ENCODE assay signal across 10 mouse cellular contexts in genomic region chr2:55306387-55306786, GRCm38 (mm10).
DNase-seq lines count a peak whose midpoint lies in the region; ATAC-seq and TF ChIP-seq lines count a peak whose summit lies in the region.
"Had no signal": no experiment of that assay in that cellular context is flagged by ENCODE, and none has a peak within 500 bp of the region (broad histone marks: within the 10 kb centered on the region; RNA-seq: fewer than 3 reads in every experiment).

No protein-coding gene starts in this region.

- ATAC-seq in heart, postnatal 0 days (ENCODE audit: insufficient read depth, low read depth) = no peak
- ATAC-seq in midbrain, postnatal 0 days (ENCODE audit: low FRiP score) = no peak
- ATAC-seq in midbrain, embryonic 16.5 days = no peak

- no peak overlapping the region for H3K27ac ChIP-seq in heart, postnatal 0 days (ENCODE audit: low read depth)
- no peak overlapping the region for H3K27ac ChIP-seq in heart, embryonic 10.5 days
- no peak overlapping the region for H3K27ac ChIP-seq in midbrain, postnatal 0 days (ENCODE audit: low read depth, low read length)
- no peak overlapping the region for H3K27ac ChIP-seq in midbrain, embryonic 16.5 days (ENCODE audit: low read length)
- H3K27ac ChIP-seq in thymus, adult 2 months (ENCODE audit: control insufficient read depth, insufficient read depth, low read length) = no peak overlapping the region
- H3K27ac ChIP-seq: hindbrain, embryonic 15.5 days had no signal

- no peak overlapping the region for H3K9ac ChIP-seq in heart, postnatal 0 days (replicated peaks; ENCODE audit: low read depth, low read length)
- H3K9ac ChIP-seq in midbrain, postnatal 0 days (replicated peaks; ENCODE audit: low read length, poor library complexity, severe bottlenecking) = no peak overlapping the region
- H3K9ac ChIP-seq in midbrain, embryonic 16.5 days (ENCODE audit: low read depth, low read length) = no peak overlapping the region
- H3K9ac ChIP-seq: hindbrain, embryonic 15.5 days had no signal

- TF ChIP-seq CTCF in heart, postnatal 0 days (IDR thresholded peaks at IDR 0.05; ENCODE audit: low read depth) = peak; percentile 59
- peak; percentile 69 for TF ChIP-seq CTCF in midbrain, postnatal 0 days (IDR thresholded peaks at IDR 0.05)
- no peak for TF ChIP-seq CTCF in thymus, adult 2 months (IDR thresholded peaks at IDR 0.05; ENCODE audit: borderline replicate concordance, control insufficient read depth, extremely low read depth, insufficient read depth, low read length, poor library complexity)

- H3K4me2 ChIP-seq in heart, postnatal 0 days (ENCODE audit: low read depth, low read length) = no peak overlapping the region
- H3K4me2 ChIP-seq in midbrain, postnatal 0 days (ENCODE audit: low read depth, low read length, poor library complexity, severe bottlenecking) = no peak overlapping the region
- H3K4me2 ChIP-seq in midbrain, embryonic 16.5 days (ENCODE audit: low read length) = no peak overlapping the region
- H3K4me2 ChIP-seq: hindbrain, embryonic 15.5 days had no signal

- H3K9me3 ChIP-seq in heart, postnatal 0 days (replicated peaks; ENCODE audit: control insufficient read depth, low read length) = no peaks in the 10 kb centered on the region
- H3K9me3 ChIP-seq in heart, embryonic 10.5 days = no peaks in the 10 kb centered on the region
- H3K9me3 ChIP-seq in midbrain, postnatal 0 days (ENCODE audit: low read length) = no peaks in the 10 kb centered on the region
- no peaks in the 10 kb centered on the region for H3K9me3 ChIP-seq in midbrain, embryonic 16.5 days (replicated peaks; ENCODE audit: control insufficient read depth, low read length, poor library complexity, severe bottlenecking)
- H3K9me3 ChIP-seq: hindbrain, embryonic 15.5 days; megakaryocyte, embryonic 14.5 days had no signal

- no peaks in the 10 kb centered on the region for H3K4me1 ChIP-seq in heart, postnatal 0 days (ENCODE audit: control insufficient read depth, insufficient read depth)
- H3K4me1 ChIP-seq in heart, embryonic 10.5 days = no peaks in the 10 kb centered on the region
- no peaks in the 10 kb centered on the region for H3K4me1 ChIP-seq in midbrain, postnatal 0 days (ENCODE audit: insufficient read depth, low read length)
- H3K4me1 ChIP-seq in midbrain, embryonic 16.5 days (ENCODE audit: control insufficient read depth, insufficient read depth, low read length) = no peaks in the 10 kb centered on the region
- no peaks in the 10 kb centered on the region for H3K4me1 ChIP-seq in thymus, adult 2 months (replicated peaks; ENCODE audit: control insufficient read depth, insufficient read depth, low read length)
- H3K4me1 ChIP-seq: hindbrain, embryonic 15.5 days; megakaryocyte, embryonic 14.5 days had no signal

- no peak overlapping the region for H3K4me3 ChIP-seq in heart, postnatal 0 days (ENCODE audit: low read depth, low read length)
- no peak overlapping the region for H3K4me3 ChIP-seq in heart, embryonic 10.5 days
- H3K4me3 ChIP-seq in midbrain, postnatal 0 days (ENCODE audit: low read depth, low read length) = no peak overlapping the region
- H3K4me3 ChIP-seq in midbrain, embryonic 16.5 days (ENCODE audit: low read depth, low read length) = no peak overlapping the region
- H3K4me3 ChIP-seq in thymus, adult 2 months (ENCODE audit: control insufficient read depth, insufficient read depth, low read length) = no peak overlapping the region
- H3K4me3 ChIP-seq: hindbrain, embryonic 15.5 days; megakaryocyte, embryonic 14.5 days had no signal

- H3K27me3 ChIP-seq in heart, postnatal 0 days (ENCODE audit: control insufficient read depth, insufficient read depth, low read length) = no peaks in the 10 kb centered on the region
- H3K27me3 ChIP-seq in heart, embryonic 10.5 days (ENCODE audit: insufficient read depth, poor library complexity, severe bottlenecking) = no peaks in the 10 kb centered on the region
- H3K27me3 ChIP-seq in midbrain, postnatal 0 days (ENCODE audit: insufficient read depth, low read length) = no peaks in the 10 kb centered on the region
- no peaks in the 10 kb centered on the region for H3K27me3 ChIP-seq in midbrain, embryonic 16.5 days (ENCODE audit: control insufficient read depth, insufficient read depth, low read depth, low read length)
- H3K27me3 ChIP-seq in thymus, adult 2 months (ENCODE audit: control insufficient read depth, insufficient read depth, low read length) = no peaks in the 10 kb centered on the region
- H3K27me3 ChIP-seq: hindbrain, embryonic 15.5 days; megakaryocyte, embryonic 14.5 days had no signal

- TF ChIP-seq EP300 in heart, postnatal 0 days (IDR thresholded peaks at IDR 0.05; ENCODE audit: low read depth) = no peak

- peak; percentile 23 for DNase-seq in heart, postnatal 0 days (ENCODE audit: low spot score)
- DNase-seq in heart, embryonic 10.5 days (ENCODE audit: low spot score) = no peak
- DNase-seq in midbrain, postnatal 0 days (ENCODE audit: low spot score) = peak; percentile 26
- peak; percentile 10 for DNase-seq in cerebellum, adult 9-11 months
- peak; percentile 47 for DNase-seq in retina, embryonic 14.5 days (ENCODE audit: low spot score)
- no peak for DNase-seq in thymus, adult 18-20 months
- DNase-seq in thymus, adult 2 months = no peak

- TF ChIP-seq POLR2A in thymus, adult 2 months (IDR thresholded peaks at IDR 0.05; ENCODE audit: control insufficient read depth, extremely low read depth, insufficient read depth, low read length, poor library complexity) = no peak

- no peaks in the 10 kb centered on the region for H3K36me3 ChIP-seq in heart, postnatal 0 days (replicated peaks; ENCODE audit: control insufficient read depth, insufficient read depth, low read length)
- H3K36me3 ChIP-seq in heart, embryonic 10.5 days = no peaks in the 10 kb centered on the region
- H3K36me3 ChIP-seq in midbrain, postnatal 0 days (ENCODE audit: insufficient read depth, low read length) = no peaks in the 10 kb centered on the region
- H3K36me3 ChIP-seq in midbrain, embryonic 16.5 days (ENCODE audit: control insufficient read depth, insufficient read depth, low read length) = no peaks in the 10 kb centered on the region
- H3K36me3 ChIP-seq in thymus, adult 2 months (ENCODE audit: control insufficient read depth, insufficient read depth, low read length) = no peaks in the 10 kb centered on the region
- H3K36me3 ChIP-seq: hindbrain, embryonic 15.5 days had no signal

Comparison
In these comparisons a context has a peak if more than half of its experiments do, and no peak if none do; other contexts are left out.
1. DNase-seq: peak in heart, postnatal 0 days (single experiment), midbrain, postnatal 0 days (single experiment), cerebellum, adult 9-11 months (single experiment) and retina, embryonic 14.5 days (single experiment); none in heart, embryonic 10.5 days (single experiment), thymus, adult 18-20 months (0 of 2) and thymus, adult 2 months (single experiment).